Mouse (Mus musculus) midbrain, embryonic 14.5 days (tissue): Measurements from ENCODE around the gene Gm9903. TPM values are rescaled to one million over a fixed set of nuclear protein-coding genes. Genes with fewer than 3 reads are reported as not detected.

Source experiments
- ATAC-seq: fragments of 200-750 bp; cut with Nextera tagmentation; 2 replicates; pipeline ENCODE4 v1.8.0; 2017; ENCODE audit warnings: moderate number of reproducible peaks, moderate library complexity; ENCODE audit not compliant: low FRiP score, low TSS enrichment
- DNase-seq: peaks from one replicate; pipeline ENCODE4 v3.0.0-alpha.2; 2015
- H3K27ac ChIP-seq: fragments of 300-500 bp; sonication (generic); replicated peaks from 2 replicates; pipeline ENCODE4 v1.5.1; 2014; ENCODE audit warnings: mild to moderate bottlenecking, low read depth, low read length, moderate library complexity
- H3K27me3 ChIP-seq: fragments of 300-500 bp; sonication (generic); 2 replicates; pipeline ENCODE4 v1.6.1; 2014; ENCODE audit warnings: low read length, control low read depth, mixed read lengths; ENCODE audit not compliant: control insufficient read depth, insufficient read depth
- H3K36me3 ChIP-seq: fragments of 300-500 bp; sonication (generic); 2 replicates; pipeline ENCODE4 v1.6.1; 2014; ENCODE audit warnings: low read length, control low read depth; ENCODE audit not compliant: control insufficient read depth, insufficient read depth
- H3K4me1 ChIP-seq: fragments of 300-500 bp; sonication (generic); 2 replicates; pipeline ENCODE4 v1.6.1; 2014; ENCODE audit warnings: mild to moderate bottlenecking, antibody characterized with exemption, low read length, control low read depth; ENCODE audit not compliant: control insufficient read depth, insufficient read depth
- H3K4me2 ChIP-seq: fragments of 300-500 bp; sonication (generic); 2 replicates; pipeline ENCODE4 v1.6.1; 2014; ENCODE audit warnings: mild to moderate bottlenecking, low read length, moderate library complexity
- H3K4me3 ChIP-seq: fragments of 300-500 bp; sonication (generic); replicated peaks from 2 replicates; pipeline ENCODE4 v1.5.1; 2014; ENCODE audit warnings: low read depth, low read length
- H3K9ac ChIP-seq: fragments of 300-500 bp; sonication (generic); replicated peaks from 2 replicates; pipeline ENCODE4 v1.6.1; 2014; ENCODE audit warnings: mild to moderate bottlenecking, low read length, moderate library complexity
- H3K9me3 ChIP-seq: fragments of 300-500 bp; sonication (generic); 2 replicates; pipeline ENCODE4 v1.6.1; 2016; ENCODE audit warnings: low read length, control low read depth, mixed read lengths; ENCODE audit not compliant: control insufficient read depth
- WGBS: fragments of 180-500 bp; shearing (Covaris S2); extraction: QIAGEN DNeasy Blood & Tissue Kit; methylation state at CpG from one replicate; pipeline ENCODE4 v1.1.7; 2014; 5-methylcytosine and 5-hydroxymethylcytosine counted together
- polyA plus RNA-seq: library from polyadenylated mRNA; unstranded; fragments of >200 nt; fragmentation: Nextera tagmentation; extraction: Ambion mirVana; gene quantifications from 2 replicates; pipeline ENCODE4 v1.2.1, GENCODE M21; 2014

Gm9903 gene
- polyA plus RNA-seq, 1 experiment from 2014 or later: 0.83 TPM

- H3K36me3 ChIP-seq: peaks cover 33% of the 10 kb centered on the region
- H3K27ac ChIP-seq: peak within 1 kb of the TSS; percentile 98
- H3K4me1 ChIP-seq: peaks cover 22% of the 10 kb centered on the region
- H3K4me3 ChIP-seq: peak within 1 kb of the TSS; percentile 61
- no peaks in the 10 kb centered on the region for H3K27me3 ChIP-seq
- under 1% methylated on average over 82 of the region's 82 CpGs for WGBS
- H3K4me2 ChIP-seq: peak within 1 kb of the TSS; percentile 63
- ATAC-seq: peak; percentile 97
- H3K9ac ChIP-seq: peak within 1 kb of the TSS; percentile 62
- peak; percentile 97 for DNase-seq
- no peaks in the 10 kb centered on the region for H3K9me3 ChIP-seq
Observed at GRCm38 (mm10) chr5:33651921-33652782, 22.4 kb downstream of the Gm9903 start, which contains the start of gene Slbp. Gene Slbp (minus strand): TSS chr5:33652574.

- Histone ChIP-seq H3K36me3 (peaks cover 29% of the 10 kb centered on the region), H3K9ac (no peak overlapping the region), H3K27me3 (no peaks in the 10 kb centered on the region), H3K27ac (peak overlapping the region; percentile 98), H3K4me3 (peak overlapping the region; percentile 61), H3K9me3 (no peaks in the 10 kb centered on the region), H3K4me2 (peak overlapping the region; percentile 63), H3K4me1 (peaks cover 23% of the 10 kb centered on the region)
- peak; percentile 11; the same call in 1 of the 2 replicates for ATAC-seq
- 3% methylated on average over 9 of the region's 9 CpGs for WGBS
- DNase-seq: no peak
Observed at GRCm38 (mm10) chr5:33652783-33653173, 23.1 kb downstream of the Gm9903 start.

- Histone ChIP-seq H3K27ac (no peak overlapping the region), H3K4me2 (no peak overlapping the region), H3K4me1 (peaks cover 30% of the 10 kb centered on the region), H3K4me3 (no peak overlapping the region), H3K27me3 (no peaks in the 10 kb centered on the region), H3K9me3 (no peaks in the 10 kb centered on the region), H3K9ac (no peak overlapping the region), H3K36me3 (peaks cover 21% of the 10 kb centered on the region)
- DNase-seq (no peak), ATAC-seq (no peak)
- WGBS: 94% methylated on average over 13 of the region's 13 CpGs
Observed at GRCm38 (mm10) chr5:33654424-33654823, 24.7 kb downstream of the Gm9903 start.

GRCm38 (mm10) chr5:33655251-33655840 lies 25.6 kb downstream of the Gm9903 start:
- ATAC-seq (no peak), DNase-seq (no peak)
- H3K27me3 ChIP-seq: no peaks in the 10 kb centered on the region
- H3K4me2 ChIP-seq: no peak overlapping the region
- peaks cover 19% of the 10 kb centered on the region for H3K36me3 ChIP-seq
- H3K4me1 ChIP-seq: peaks cover 28% of the 10 kb centered on the region
- H3K4me3 ChIP-seq: no peak overlapping the region
- no peaks in the 10 kb centered on the region for H3K9me3 ChIP-seq
- no peak overlapping the region for H3K27ac ChIP-seq
- WGBS: 94% methylated on average over 10 of the region's 10 CpGs
- H3K9ac ChIP-seq: no peak overlapping the region

- no peak overlapping the region for H3K27ac ChIP-seq
Observed at GRCm38 (mm10) chr5:33656739-33657138, 27.0 kb downstream of the Gm9903 start.

GRCm38 (mm10) chr5:33657251-33657786 lies 27.6 kb downstream of the Gm9903 start:
- peak overlapping the region; percentile 63 for H3K9ac ChIP-seq
- H3K4me1 ChIP-seq: peaks cover 19% of the 10 kb centered on the region
- no peaks in the 10 kb centered on the region for H3K9me3 ChIP-seq
- H3K4me3 ChIP-seq: peak overlapping the region; percentile 71
- DNase-seq: no peak
- WGBS: under 1% methylated on average over 32 of the region's 32 CpGs
- peak overlapping the region; percentile 94 for H3K4me2 ChIP-seq
- peak; percentile 44 for ATAC-seq
- peak overlapping the region; percentile 95 for H3K27ac ChIP-seq
- H3K36me3 ChIP-seq: peaks cover 26% of the 10 kb centered on the region
- no peaks in the 10 kb centered on the region for H3K27me3 ChIP-seq

More at GRCm38 (mm10) chr5:33656739-33657138, 27.0 kb downstream of the Gm9903 start:
- Histone ChIP-seq H3K4me2 (peak overlapping the region; percentile 94), H3K9me3 (no peaks in the 10 kb centered on the region), H3K4me1 (peaks cover 19% of the 10 kb centered on the region), H3K9ac (peak overlapping the region; percentile 63), H3K36me3 (peaks cover 25% of the 10 kb centered on the region), H3K27me3 (no peaks in the 10 kb centered on the region), H3K4me3 (peak overlapping the region; percentile 71)
- DNase-seq: no peak
- 50% methylated on average over 1 of the region's 1 CpGs for WGBS
- ATAC-seq: no peak

GRCm38 (mm10) chr5:33657787-33658663 lies 28.3 kb downstream of the Gm9903 start, which contains the start of the genes Tacc3 and Tmem129:
Gene Tacc3 (plus strand): TSS chr5:33658128.
Gene Tmem129 (minus strand): TSS chr5:33658416.
- no peaks in the 10 kb centered on the region for H3K9me3 ChIP-seq
- peaks cover 26% of the 10 kb centered on the region for H3K36me3 ChIP-seq
- peak within 1 kb of the TSS; percentile 63 for H3K9ac ChIP-seq
- peak within 1 kb of the TSS; percentile 94 for H3K4me2 ChIP-seq
- ATAC-seq (peak; percentile 97), DNase-seq (peak; percentile 98)
- WGBS: under 1% methylated on average over 60 of the region's 60 CpGs
- H3K4me1 ChIP-seq: peaks cover 19% of the 10 kb centered on the region
- H3K27ac ChIP-seq: peak within 1 kb of the TSS; percentile 95
- no peaks in the 10 kb centered on the region for H3K27me3 ChIP-seq
- H3K4me3 ChIP-seq: peak within 1 kb of the TSS; percentile 71

- peak overlapping the region; percentile 94 for H3K4me2 ChIP-seq
- peak overlapping the region; percentile 43 for H3K9ac ChIP-seq
- no peaks in the 10 kb centered on the region for H3K27me3 ChIP-seq
- DNase-seq (no peak), ATAC-seq (0 out of 2 replicates have a peak, but pooled peaks have one; percentile 1)
- H3K36me3 ChIP-seq: peaks cover 24% of the 10 kb centered on the region
- no peak overlapping the region for H3K27ac ChIP-seq
- H3K9me3 ChIP-seq: no peaks in the 10 kb centered on the region
- peak overlapping the region; percentile 71 for H3K4me3 ChIP-seq
- under 1% methylated on average over 26 of the region's 26 CpGs for WGBS
- H3K4me1 ChIP-seq: peaks cover 19% of the 10 kb centered on the region
Observed at GRCm38 (mm10) chr5:33658664-33659050, 28.9 kb downstream of the Gm9903 start.
